Mouse (Mus musculus): ENCODE measurements around the gene Gorab. TPM values are rescaled to one million over a fixed set of nuclear protein-coding genes. Genes with fewer than 3 reads are reported as not detected.

The Gorab gene
- total RNA-seq, 2 experiments from 2014 or later, result 1.8 to 2.4 TPM

DNA sequence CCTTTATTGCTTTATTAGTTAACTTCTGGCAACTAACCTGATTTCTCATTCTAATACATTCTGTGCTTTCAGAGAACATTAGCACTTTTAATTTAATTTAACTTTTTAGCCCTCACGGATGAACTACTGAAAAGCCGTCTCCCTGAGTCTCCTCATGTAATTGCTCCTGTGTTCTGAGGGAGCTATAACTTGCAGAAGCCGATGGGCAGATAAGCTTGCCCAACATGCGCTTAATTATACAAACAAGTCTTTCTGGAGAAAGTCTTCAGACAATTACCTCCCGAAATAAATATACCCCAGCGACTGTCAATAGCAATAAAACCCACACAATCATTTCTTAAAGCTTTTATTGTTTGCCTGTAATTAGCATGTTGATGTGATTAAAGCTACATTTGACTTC, 45.7 kb downstream of the Gorab start:
- DNase-seq, result no peak

DNA sequence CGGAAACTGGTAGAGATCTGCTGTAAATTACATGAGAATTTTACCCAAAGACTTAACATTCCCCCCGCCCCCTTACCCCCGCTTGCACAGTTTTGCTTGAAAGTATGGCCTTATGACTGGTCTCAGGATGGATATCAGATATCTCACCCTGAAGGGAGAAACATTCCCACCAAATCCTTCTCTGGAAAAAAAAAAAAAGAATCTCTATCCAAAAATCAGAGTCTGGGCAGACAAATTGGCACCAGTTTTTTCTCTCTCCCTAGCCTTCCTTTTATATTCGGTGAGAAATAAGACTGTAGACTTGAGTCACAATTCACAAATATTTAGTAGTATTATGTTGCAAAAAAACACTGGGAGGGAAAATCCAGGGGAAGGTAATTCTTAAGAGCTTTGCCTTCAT, 47.3 kb downstream of the Gorab start:
- DNase-seq, result no peak

DNA sequence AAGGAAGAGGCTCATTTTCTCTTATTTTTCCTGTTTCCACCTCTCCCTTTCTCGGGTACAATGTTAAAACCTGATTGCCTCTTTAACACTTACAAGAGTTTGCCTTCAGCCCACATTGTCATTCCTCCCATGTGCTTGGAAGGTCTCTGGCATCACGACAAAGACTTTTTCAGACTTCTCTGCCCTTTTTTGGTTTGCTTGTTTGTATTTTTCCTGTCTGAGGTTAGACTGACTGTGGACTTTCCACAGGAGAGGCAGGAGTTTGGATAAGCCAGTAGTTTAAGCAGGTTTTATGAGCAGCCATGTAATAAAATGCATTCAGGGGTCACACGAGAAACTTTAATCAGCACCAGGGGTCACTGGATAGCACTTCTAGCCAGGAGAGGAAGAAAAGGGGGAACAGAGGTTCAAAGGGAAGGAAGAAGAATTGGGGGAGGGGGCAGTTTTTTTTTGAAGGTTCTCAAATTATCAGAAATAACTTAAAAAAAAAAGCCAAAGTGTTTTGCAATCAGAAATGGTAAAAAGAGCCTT, 47.8 kb downstream of the Gorab start:
- no peak for DNase-seq

DNA sequence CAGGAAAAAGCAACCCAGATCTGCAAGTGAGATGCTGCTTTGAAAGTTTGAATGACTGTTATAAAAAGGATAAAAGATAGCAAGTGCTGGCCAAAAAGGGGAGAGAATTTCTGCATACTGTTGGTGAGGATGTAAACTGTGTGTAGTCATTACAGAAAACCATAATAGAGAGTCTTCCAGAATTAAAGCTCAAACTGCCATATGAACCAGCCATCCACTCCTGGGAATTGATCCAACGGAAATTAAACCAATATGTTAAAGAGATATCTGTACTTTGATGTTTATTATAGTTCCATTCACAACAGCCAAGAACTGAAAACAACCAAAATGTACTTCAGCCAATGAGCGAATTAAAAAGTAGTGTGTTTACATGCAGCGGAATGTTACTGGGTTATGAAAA, 52.5 kb downstream of the Gorab start:
- DNase-seq, result no peak

DNA sequence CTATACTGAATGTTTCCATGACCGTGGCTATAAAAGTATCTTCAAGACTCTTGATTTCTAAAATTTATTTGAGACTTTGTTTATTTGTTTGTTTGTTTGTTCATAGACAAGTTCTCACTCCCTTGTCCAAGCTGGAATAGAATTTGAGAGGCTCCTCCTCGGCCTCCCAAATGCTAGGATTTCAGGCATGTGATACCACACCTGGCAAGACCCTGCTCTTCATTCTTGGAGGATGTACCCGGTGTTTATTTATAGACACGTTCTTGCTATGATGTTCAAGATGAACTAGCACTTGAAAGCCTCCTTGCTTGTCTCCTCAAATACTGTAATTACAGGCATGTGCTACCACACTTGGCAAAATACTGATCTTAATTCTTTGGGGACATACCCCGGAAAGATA, 57.9 kb downstream of the Gorab start:
- DNase-seq, result peak; percentile 34

DNA sequence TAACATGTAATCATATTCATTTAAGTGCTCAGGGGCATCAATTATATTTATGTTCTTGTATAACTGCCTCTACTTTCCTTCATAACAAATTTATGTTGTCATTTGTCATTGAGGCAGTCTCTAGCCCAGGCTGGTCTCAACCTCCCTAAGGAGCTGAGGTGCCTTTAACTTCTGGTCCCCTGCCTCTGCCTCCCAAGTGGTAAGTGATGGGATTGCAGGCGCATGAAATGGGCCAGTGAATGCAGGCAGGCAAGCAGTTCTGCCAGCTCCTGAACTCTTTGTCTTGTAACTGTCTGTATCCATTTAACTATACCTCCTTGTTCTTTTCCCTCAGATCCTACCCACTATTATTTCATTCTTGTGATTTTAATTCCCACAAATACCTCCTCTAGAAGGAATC, 58.5 kb downstream of the Gorab start:
- DNase-seq, result no peak

DNA sequence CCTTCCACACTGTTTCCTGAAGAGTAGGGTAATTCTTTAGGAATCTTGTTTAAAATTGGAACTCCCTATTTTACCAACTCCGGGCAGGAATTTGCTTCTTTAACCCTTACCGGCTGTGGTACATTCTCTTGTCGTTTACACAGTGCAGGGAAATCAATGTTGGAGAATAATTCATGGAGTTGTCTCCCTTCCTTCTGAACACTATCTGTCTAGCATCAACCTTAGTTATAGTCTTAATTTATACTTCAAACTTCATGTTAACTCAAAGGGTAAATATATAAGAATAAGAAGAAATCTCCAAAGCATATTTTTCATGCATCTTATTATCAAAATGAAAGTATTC, 64.3 kb downstream of the Gorab start:
- DNase-seq, result no peak

DNA sequence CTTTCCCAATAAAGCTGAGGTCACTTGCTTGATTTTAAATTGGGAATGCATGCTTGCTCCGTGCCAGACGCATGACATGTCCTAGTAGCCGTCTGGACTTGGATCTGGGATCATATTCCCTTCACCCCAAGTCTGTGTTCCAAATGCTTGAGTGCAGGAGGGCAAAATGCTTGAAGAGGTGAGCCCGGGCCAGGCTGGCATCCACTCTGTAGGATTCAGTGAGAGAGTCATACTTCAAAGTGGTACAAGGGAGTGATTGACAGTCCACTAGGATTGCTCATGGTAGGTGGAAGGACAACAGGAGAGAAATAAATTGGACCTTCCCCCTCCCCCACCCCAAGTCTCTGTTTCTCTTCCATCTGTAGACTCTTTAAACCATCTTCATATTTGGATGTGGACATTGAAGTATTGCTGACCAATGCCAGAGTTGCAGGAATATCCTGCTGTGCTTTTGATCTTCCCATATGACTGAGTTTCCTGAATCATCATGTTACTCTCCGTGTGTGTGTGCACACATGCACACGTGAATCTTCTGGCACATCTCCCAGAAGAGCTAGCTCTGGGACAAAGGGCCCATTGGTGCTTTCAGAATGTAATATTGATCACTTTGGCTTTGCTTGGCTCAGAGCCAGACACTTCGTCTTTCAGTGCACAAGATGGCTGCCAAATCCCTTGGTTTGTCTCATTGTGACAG, 64.8 kb downstream of the Gorab start:
- peak; percentile 80 for DNase-seq

DNA sequence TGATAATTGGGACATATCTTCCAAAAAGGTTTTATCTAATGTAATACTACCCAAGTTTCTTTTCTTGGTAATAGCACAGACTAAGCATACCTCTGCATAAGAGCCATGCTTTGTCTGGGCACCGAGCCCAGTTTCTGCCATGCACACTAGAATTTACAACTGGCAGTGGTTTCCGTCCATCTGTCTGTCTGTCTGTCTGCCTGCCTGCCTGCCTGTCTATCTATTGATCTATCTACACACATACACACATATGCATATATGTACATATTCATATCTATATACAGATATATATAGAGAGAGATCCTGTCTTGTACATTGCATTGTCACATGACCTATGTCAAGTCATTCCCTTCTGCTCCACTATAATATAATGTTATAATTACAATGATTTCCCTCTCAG, 65.6 kb downstream of the Gorab start:
- peak; percentile 11 for DNase-seq

Other genes with a start within 250 kb of the Gorab start
- gene Prrx1, start 90.0 kb downstream of the Gorab start, total RNA-seq (2021), result 10 to 100 TPM; 35.5 to 43.2 TPM

Data from gastrocnemius, postnatal 25 days (tissue).